Mouse (Mus musculus) midbrain, embryonic 12.5 days (tissue): Measurements from ENCODE around the gene Hps4. TPM values are rescaled to one million over a fixed set of nuclear protein-coding genes. Genes with fewer than 3 reads are reported as not detected.

Experiments used
- ATAC-seq: fragments of 200-750 bp; cut with Nextera tagmentation; 2 replicates; pipeline ENCODE4 v1.8.0; 2017; ENCODE audit warnings: low read depth, moderate TSS enrichment, moderate library complexity; ENCODE audit not compliant: low FRiP score
- H3K27ac ChIP-seq: fragments of 300-500 bp; sonication (generic); replicated peaks from 2 replicates; pipeline ENCODE4 v1.5.1; 2016; ENCODE audit warnings: mild to moderate bottlenecking
- H3K27me3 ChIP-seq: fragments of 300-500 bp; sonication (generic); 2 replicates; pipeline ENCODE4 v1.6.1; 2016; ENCODE audit warnings: mild to moderate bottlenecking
- H3K36me3 ChIP-seq: fragments of 300-500 bp; sonication (generic); 2 replicates; pipeline ENCODE4 v1.6.1; 2016
- H3K4me1 ChIP-seq: fragments of 300-500 bp; sonication (generic); 2 replicates; pipeline ENCODE4 v1.6.1; 2016
- H3K4me2 ChIP-seq: fragments of 300-500 bp; sonication (generic); replicated peaks from 2 replicates; pipeline ENCODE4 v1.6.1; 2016; ENCODE audit warnings: mild to moderate bottlenecking, moderate library complexity
- H3K4me3 ChIP-seq: fragments of 300-500 bp; sonication (generic); 2 replicates; pipeline ENCODE4 v1.5.1; 2016; ENCODE audit warnings: mild to moderate bottlenecking
- H3K9ac ChIP-seq: fragments of 300-500 bp; sonication (generic); replicated peaks from 2 replicates; pipeline ENCODE4 v1.6.1; 2016; ENCODE audit warnings: mild to moderate bottlenecking, moderate library complexity
- H3K9me3 ChIP-seq: fragments of 300-500 bp; sonication (generic); 2 replicates; pipeline ENCODE4 v1.6.1; 2016; ENCODE audit warnings: mild to moderate bottlenecking
- WGBS: fragments of 180-500 bp; shearing (Covaris S2); methylation state at CpG from one replicate; pipeline ENCODE4 v1.1.7; 2016; 5-methylcytosine and 5-hydroxymethylcytosine counted together
- polyA plus RNA-seq: library from polyadenylated mRNA; unstranded; fragments of >200 nt; fragmentation: Nextera tagmentation; extraction: Ambion mirVana; gene quantifications from 2 replicates; pipeline ENCODE4 v1.2.1, GENCODE M21; 2016

Gene Hps4
- polyA plus RNA-seq, 1 experiment from 2014 or later = 38.4 TPM

- Histone ChIP-seq H3K4me3 (no peak overlapping the region), H3K4me2 (no peak overlapping the region), H3K27ac (no peak overlapping the region), H3K36me3 (peaks cover 40% of the 10 kb centered on the region), H3K9me3 (no peaks in the 10 kb centered on the region), H3K4me1 (peaks cover 41% of the 10 kb centered on the region), H3K27me3 (peaks cover 25% of the 10 kb centered on the region), H3K9ac (no peak overlapping the region)
- 72% methylated on average over 27 of the region's 27 CpGs for WGBS
- no peak for ATAC-seq
Observed at GRCm38 (mm10) chr5:112391676-112392323, 48.9 kb downstream of the Hps4 start.

GRCm38 (mm10) chr5:112393741-112394414 lies 51.0 kb downstream of the Hps4 start:
- Histone ChIP-seq H3K9ac (peak overlapping the region; percentile 77), H3K9me3 (no peaks in the 10 kb centered on the region), H3K36me3 (peaks cover 24% of the 10 kb centered on the region), H3K27me3 (peaks cover 25% of the 10 kb centered on the region), H3K4me3 (peak overlapping the region; percentile 69), H3K4me2 (peak overlapping the region; percentile 89), H3K27ac (peak overlapping the region; percentile 84), H3K4me1 (peaks cover 41% of the 10 kb centered on the region)
- peak; percentile 31 for ATAC-seq
- 7% methylated on average over 16 of the region's 18 CpGs for WGBS

- Histone ChIP-seq H3K9me3 (no peaks in the 10 kb centered on the region), H3K9ac (peak overlapping the region; percentile 77), H3K4me1 (peaks cover 40% of the 10 kb centered on the region), H3K27ac (peak overlapping the region; percentile 84), H3K4me3 (peak overlapping the region; percentile 69), H3K27me3 (peaks cover 25% of the 10 kb centered on the region), H3K36me3 (peaks cover 19% of the 10 kb centered on the region), H3K4me2 (peak overlapping the region; percentile 89)
- 2% methylated on average over 10 of the region's 28 CpGs for WGBS
- peak; percentile 81 for ATAC-seq
Observed at GRCm38 (mm10) chr5:112394415-112394763, 51.5 kb downstream of the Hps4 start.

- Histone ChIP-seq H3K9ac (peak within 1 kb of the TSS; percentile 77), H3K4me1 (peaks cover 34% of the 10 kb centered on the region), H3K27ac (peak within 1 kb of the TSS; percentile 84), H3K4me3 (peak within 1 kb of the TSS; percentile 69), H3K4me2 (peak within 1 kb of the TSS; percentile 89), H3K27me3 (peaks cover 25% of the 10 kb centered on the region), H3K36me3 (peaks cover 16% of the 10 kb centered on the region), H3K9me3 (no peaks in the 10 kb centered on the region)
- WGBS = under 1% methylated on average over 59 of the region's 67 CpGs
- ATAC-seq = peak; percentile 89
Observed at GRCm38 (mm10) chr5:112394779-112395443, 52.0 kb downstream of the Hps4 start, which contains the start of gene Asphd2. Gene Asphd2, minus strand, starts transcription at chr5:112394866.

GRCm38 (mm10) chr5:112396066-112396465 lies 53.2 kb downstream of the Hps4 start:
- no peak overlapping the region for H3K9ac ChIP-seq
- H3K4me2 ChIP-seq = no peak overlapping the region
- H3K36me3 ChIP-seq = peaks cover 10% of the 10 kb centered on the region
- WGBS = 82% methylated on average over 18 of the region's 18 CpGs
- H3K27me3 ChIP-seq = peaks cover 25% of the 10 kb centered on the region
- H3K9me3 ChIP-seq = no peaks in the 10 kb centered on the region
- H3K4me1 ChIP-seq = peaks cover 32% of the 10 kb centered on the region
- H3K4me3 ChIP-seq = no peak overlapping the region
- H3K27ac ChIP-seq = peak overlapping the region; percentile 26; the same call in 1 of the 2 replicates
- no peak for ATAC-seq

- no peak for ATAC-seq
- H3K4me1 ChIP-seq = peaks cover 17% of the 10 kb centered on the region
Observed at GRCm38 (mm10) chr5:112399284-112399683, 56.4 kb downstream of the Hps4 start.

GRCm38 (mm10) chr5:112402437-112402836 lies 59.6 kb downstream of the Hps4 start:
- Histone ChIP-seq H3K36me3 (no peaks in the 10 kb centered on the region), H3K9me3 (no peaks in the 10 kb centered on the region), H3K27me3 (no peaks in the 10 kb centered on the region), H3K9ac (no peak overlapping the region), H3K4me1 (no peaks in the 10 kb centered on the region), H3K27ac (no peak overlapping the region), H3K4me3 (no peak overlapping the region), H3K4me2 (no peak overlapping the region)
- WGBS = 64% methylated on average over 3 of the region's 3 CpGs
- ATAC-seq = no peak

More at GRCm38 (mm10) chr5:112399284-112399683, 56.4 kb downstream of the Hps4 start:
- H3K9me3 ChIP-seq = no peaks in the 10 kb centered on the region
- no peak overlapping the region for H3K27ac ChIP-seq
- no peak overlapping the region for H3K4me2 ChIP-seq
- no peaks in the 10 kb centered on the region for H3K36me3 ChIP-seq
- H3K4me3 ChIP-seq = no peak overlapping the region
- H3K9ac ChIP-seq = no peak overlapping the region
- no peaks in the 10 kb centered on the region for H3K27me3 ChIP-seq
- 70% methylated on average over 10 of the region's 10 CpGs for WGBS

- Histone ChIP-seq H3K27ac (no peak overlapping the region), H3K4me1 (peaks cover 12% of the 10 kb centered on the region), H3K9ac (no peak overlapping the region), H3K9me3 (no peaks in the 10 kb centered on the region), H3K4me2 (no peak overlapping the region), H3K4me3 (no peak overlapping the region), H3K27me3 (no peaks in the 10 kb centered on the region), H3K36me3 (no peaks in the 10 kb centered on the region)
- ATAC-seq = no peak
- 82% methylated on average over 3 of the region's 3 CpGs for WGBS
Observed at GRCm38 (mm10) chr5:112406017-112406416, 63.1 kb downstream of the Hps4 start.

- Histone ChIP-seq H3K27ac (peak overlapping the region; percentile 27; the same call in 1 of the 2 replicates), H3K4me1 (peaks cover 30% of the 10 kb centered on the region), H3K9me3 (no peaks in the 10 kb centered on the region), H3K9ac (no peak overlapping the region; the same call in 1 of the 2 replicates), H3K4me3 (no peak overlapping the region), H3K36me3 (no peaks in the 10 kb centered on the region), H3K4me2 (no peak overlapping the region), H3K27me3 (peaks cover 3% of the 10 kb centered on the region; the same call in 1 of the 2 replicates)
- 74% methylated on average over 5 of the region's 5 CpGs for WGBS
- no peak for ATAC-seq
Observed at GRCm38 (mm10) chr5:112409274-112409673, 66.4 kb downstream of the Hps4 start.

- peak overlapping the region; percentile 73 for H3K27ac ChIP-seq
- H3K4me1 ChIP-seq = peaks cover 31% of the 10 kb centered on the region
- peak overlapping the region; percentile 30 for H3K4me2 ChIP-seq
- H3K4me3 ChIP-seq = no peak overlapping the region
- 0 out of 2 replicates have a peak, but pooled peaks have one; percentile 39 for ATAC-seq
- peaks cover 9% of the 10 kb centered on the region; the same call in 1 of the 2 replicates for H3K27me3 ChIP-seq
- H3K36me3 ChIP-seq = no peaks in the 10 kb centered on the region
- no peak overlapping the region for H3K9ac ChIP-seq
- WGBS = 23% methylated on average over 11 of the region's 11 CpGs
- H3K9me3 ChIP-seq = no peaks in the 10 kb centered on the region
Observed at GRCm38 (mm10) chr5:112411072-112411471, 68.2 kb downstream of the Hps4 start.

- Histone ChIP-seq H3K4me1 (peaks cover 37% of the 10 kb centered on the region), H3K36me3 (no peaks in the 10 kb centered on the region), H3K4me3 (no peak overlapping the region), H3K9ac (no peak overlapping the region), H3K27me3 (peaks cover 11% of the 10 kb centered on the region; the same call in 1 of the 2 replicates), H3K4me2 (peak overlapping the region; percentile 30), H3K9me3 (no peaks in the 10 kb centered on the region), H3K27ac (peak overlapping the region; percentile 73)
- ATAC-seq = peak; percentile 76
- WGBS = 14% methylated on average over 19 of the region's 19 CpGs
Observed at GRCm38 (mm10) chr5:112411514-112412335, 68.8 kb downstream of the Hps4 start.
